Mouse (Mus musculus) frontal cortex, adult 2 months (tissue): ENCODE data around the gene Bcan. TPM values are rescaled to one million over a fixed set of nuclear protein-coding genes. Genes with fewer than 3 reads are reported as not detected.

Experiments
- DNase-seq, 2 experiments: peaks; one replicate each; pipeline ENCODE4 v3.0.0; 2022; ENCODE audit warnings: low spot score in 1 of 2; ENCODE audit errors: extremely low spot score in 1 of 2
- polyA plus RNA-seq: library from polyadenylated mRNA; depleted of rRNA; stranded (reverse); fragments of >200 nt; gene quantifications from 2 replicates; pipeline ENCODE4 v1.2.3, GENCODE M21; 2012

The Bcan gene
- polyA plus RNA-seq, 1 experiment: 380 TPM

GRCm38 (mm10) chr3:87973593-87974380, 26.2 kb downstream of the Bcan start:
- no peak for DNase-seq

GRCm38 (mm10) chr3:87972776-87973175, 27.3 kb downstream of the Bcan start:
- DNase-seq: no peak

GRCm38 (mm10) chr3:87972203-87972664, 27.8 kb downstream of the Bcan start:
- DNase-seq: no peak

GRCm38 (mm10) chr3:87971489-87972202, 28.4 kb downstream of the Bcan start:
- DNase-seq: no peak

- no peak for DNase-seq
Observed at GRCm38 (mm10) chr3:87970939-87971488, 29.0 kb downstream of the Bcan start, which contains the start of gene Nes. Nes (plus strand) TSS chr3:87971078.

GRCm38 (mm10) chr3:87970184-87970938, 29.7 kb downstream of the Bcan start:
- DNase-seq: peak in 1 of 2 experiments; percentile 70

- peak; percentile 61 to 83 for DNase-seq
Observed at GRCm38 (mm10) chr3:87960586-87961191, 39.3 kb downstream of the Bcan start.

GRCm38 (mm10) chr3:87960191-87960585, 39.8 kb downstream of the Bcan start:
- no peak for DNase-seq

- DNase-seq: no peak
Observed at GRCm38 (mm10) chr3:87959371-87959770, 40.7 kb downstream of the Bcan start.

- no peak for DNase-seq
Observed at GRCm38 (mm10) chr3:87958967-87959366, 41.1 kb downstream of the Bcan start.

- no peak for DNase-seq
Observed at GRCm38 (mm10) chr3:87958476-87958875, 41.6 kb downstream of the Bcan start.

GRCm38 (mm10) chr3:87958056-87958455, 42.0 kb downstream of the Bcan start:
- DNase-seq: no peak

- no peak for DNase-seq
Observed at GRCm38 (mm10) chr3:87952440-87952839, 47.6 kb downstream of the Bcan start.

- no peak for DNase-seq
Observed at GRCm38 (mm10) chr3:87951946-87952345, 48.1 kb downstream of the Bcan start.

GRCm38 (mm10) chr3:87949955-87950515, 50.0 kb downstream of the Bcan start:
- no peak for DNase-seq

- no peak for DNase-seq
Observed at GRCm38 (mm10) chr3:87949266-87949954, 50.6 kb downstream of the Bcan start.

GRCm38 (mm10) chr3:87948378-87949265, 51.4 kb downstream of the Bcan start, which contains the start of gene Crabp2:
Crabp2 (plus strand) TSS chr3:87948666.
- DNase-seq: no peak

GRCm38 (mm10) chr3:87947811-87948199, 52.2 kb downstream of the Bcan start:
- no peak for DNase-seq
